Mouse (Mus musculus): Measurements from ENCODE around the gene Bace2. TPM values are rescaled to one million over a fixed set of nuclear protein-coding genes. Genes with fewer than 3 reads are reported as not detected.

Bace2 gene
- polyA plus RNA-seq, 1 experiment from 2014 or later = 11.2 TPM

GRCm38 (mm10) chr16:97492369-97492768 lies 135.8 kb downstream of the Bace2 start:
- H3K4me2 ChIP-seq (replicated peaks; ENCODE audit: low read depth, low read length) = no peak overlapping the region
- WGBS = 83% methylated on average over 1 of the region's 1 CpGs
- no peak overlapping the region for H3K27ac ChIP-seq (ENCODE audit: low read length)
- no peaks in the 10 kb centered on the region for H3K4me1 ChIP-seq (ENCODE audit: insufficient read depth, low read length)
- H3K9ac ChIP-seq (replicated peaks; ENCODE audit: low read length) = no peak overlapping the region
- no peaks in the 10 kb centered on the region for H3K27me3 ChIP-seq (ENCODE audit: insufficient read depth, low read length)
- H3K9me3 ChIP-seq (ENCODE audit: low read length) = no peaks in the 10 kb centered on the region
- ATAC-seq (ENCODE audit: low FRiP score, low TSS enrichment) = no peak
- no peak overlapping the region for H3K4me3 ChIP-seq (ENCODE audit: low read length)
- H3K36me3 ChIP-seq (ENCODE audit: insufficient read depth, low read length) = no peaks in the 10 kb centered on the region

Other genes with a start within 250 kb of the Bace2 start
- 0.04 TPM in 2 replicates for gene Dscam, start 186.0 kb upstream of the Bace2 start, polyA plus RNA-seq (2015; fragmentation: Nextera tagmentation; extraction: Ambion mirVana)
- gene Mx1, start 106.2 kb downstream of the Bace2 start, polyA plus RNA-seq (2015; fragmentation: Nextera tagmentation; extraction: Ambion mirVana) = 0.24 TPM in 1 of 2 replicates, not detected in the other
- not detected in 2 replicates for gene Fam3b, start 158.1 kb downstream of the Bace2 start, polyA plus RNA-seq (2015; fragmentation: Nextera tagmentation; extraction: Ambion mirVana)

Data from kidney, embryonic 16.5 days (tissue).